Mouse (Mus musculus) 3134 (cell line): ENCODE results near the gene Rcan3.

ENCODE experiments used
- DNase-seq: peaks from one replicate; pipeline ENCODE4 v3.0.0-alpha.2; 2011; ENCODE audit warnings: low spot score; ENCODE audit not compliant: insufficient read length; ENCODE audit errors: extremely low read depth

Rcan3 gene

DNA sequence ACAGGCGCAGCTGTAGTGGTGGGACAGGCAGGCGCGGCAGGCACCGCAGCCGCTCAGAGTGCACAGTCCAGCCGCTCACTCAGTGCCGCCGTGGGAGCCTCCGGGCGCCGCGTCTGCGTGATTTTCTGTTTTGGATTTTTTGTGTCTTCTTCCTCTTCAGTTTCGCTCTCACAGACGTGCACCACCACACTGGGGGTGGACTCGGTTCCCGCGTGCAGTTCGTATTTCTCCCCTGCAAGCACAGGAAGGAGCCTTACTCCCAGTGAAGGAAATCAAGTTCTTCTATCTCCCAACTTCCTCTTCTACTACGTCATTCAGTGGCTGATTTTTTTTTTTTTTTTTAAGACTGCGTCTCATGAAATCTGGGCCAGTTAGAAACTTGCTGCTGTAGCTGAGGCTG, 17.3 kb downstream of the Rcan3 start:
- no peak for DNase-seq

DNA sequence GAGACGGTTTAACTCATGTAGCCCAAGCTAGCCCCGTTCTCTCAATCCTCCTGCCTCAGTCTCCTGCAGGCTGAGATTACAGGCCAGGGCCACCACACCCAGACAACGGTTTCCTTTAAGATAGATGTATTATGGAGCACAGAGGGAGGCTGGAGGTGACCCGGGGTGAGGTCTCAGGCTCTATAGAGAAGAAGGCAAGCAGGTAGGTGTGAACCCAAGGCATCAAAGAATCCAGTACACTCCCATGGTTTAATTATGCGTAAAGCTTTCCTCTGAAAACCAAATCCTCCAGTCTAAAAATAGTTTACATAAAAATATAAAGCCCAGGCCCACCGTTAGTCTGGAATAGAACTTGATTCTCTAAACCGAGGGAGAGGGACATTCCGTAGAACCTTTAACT, 20.2 kb downstream of the Rcan3 start:
- no peak for DNase-seq

DNA sequence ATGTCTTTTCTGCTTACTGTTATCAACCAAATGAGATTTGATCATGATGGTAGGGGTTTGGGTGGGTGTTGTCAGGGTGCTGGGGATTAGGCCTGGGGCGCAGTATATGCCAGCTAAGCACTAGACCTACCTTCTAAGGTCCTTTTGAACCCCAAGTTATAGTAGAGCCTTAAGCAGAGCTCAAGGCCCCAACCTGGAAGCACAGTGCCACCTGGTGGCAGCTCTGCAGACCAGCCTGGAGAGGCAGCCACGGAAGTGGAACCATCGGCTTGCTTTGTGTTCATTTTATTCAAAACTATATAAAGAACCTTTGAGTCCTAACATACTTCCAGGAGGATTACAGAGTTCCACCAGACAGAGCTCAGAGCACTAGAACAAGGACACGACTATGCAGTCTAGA, 22.0 kb downstream of the Rcan3 start:
- no peak for DNase-seq

DNA sequence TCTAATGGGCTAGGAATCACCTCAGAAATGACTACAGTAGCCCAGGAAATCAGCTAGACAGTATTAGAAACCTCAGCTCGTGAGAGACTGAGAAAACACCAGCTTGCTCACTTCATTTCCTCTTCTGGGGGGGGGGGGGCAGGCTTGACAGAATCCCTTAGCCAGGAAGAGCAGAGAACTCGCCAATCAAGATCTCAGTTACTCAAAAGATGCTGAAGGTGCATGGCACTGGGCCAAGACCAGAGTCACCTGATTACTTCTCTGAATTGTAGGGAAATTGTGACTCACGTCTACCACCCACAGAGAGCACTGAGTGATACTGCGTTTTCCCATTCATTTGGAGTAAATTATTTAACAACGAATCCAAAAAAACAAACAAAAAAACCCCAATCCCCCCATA, 27.5 kb downstream of the Rcan3 start:
- no peak for DNase-seq

DNA sequence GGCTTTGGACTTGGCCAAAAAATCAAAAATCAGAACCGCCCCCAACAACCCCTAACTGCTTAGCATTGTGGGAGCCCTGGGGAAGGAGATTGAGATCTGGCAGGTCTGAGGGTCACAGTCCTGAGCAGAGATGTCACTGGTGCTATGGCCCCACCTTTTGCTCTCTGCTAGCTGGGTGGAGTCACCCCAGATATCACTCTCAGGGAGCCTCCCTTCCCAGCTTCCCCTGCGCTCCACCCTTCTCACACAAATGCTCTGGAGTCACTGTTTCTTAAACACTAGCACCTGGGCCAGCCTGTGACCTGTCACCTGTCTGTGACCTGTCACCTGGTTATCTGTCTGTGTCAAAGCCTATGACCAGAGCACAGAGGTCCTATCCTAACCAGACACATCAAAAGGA, 28.7 kb downstream of the Rcan3 start:
- DNase-seq, result no peak

DNA sequence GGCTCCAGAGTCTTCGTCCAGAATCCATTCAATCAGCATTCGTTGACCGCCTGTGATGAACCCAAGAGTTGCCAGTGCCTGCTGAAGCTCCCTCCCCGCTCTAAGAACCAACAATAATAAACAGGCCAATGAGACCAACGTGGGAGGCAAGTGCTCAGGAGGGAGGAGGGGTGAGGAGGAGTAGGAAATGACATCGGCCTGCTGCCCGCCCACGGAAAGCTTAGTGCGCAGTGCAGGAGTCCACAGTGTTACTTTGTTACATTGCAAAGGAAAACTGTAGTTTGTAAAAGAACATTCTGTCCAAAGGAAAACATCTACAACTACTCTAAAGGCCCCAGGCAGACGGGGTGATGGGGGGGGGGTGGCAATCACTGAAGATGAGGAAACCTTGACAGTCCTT, 29.6 kb downstream of the Rcan3 start:
- no peak for DNase-seq

DNA sequence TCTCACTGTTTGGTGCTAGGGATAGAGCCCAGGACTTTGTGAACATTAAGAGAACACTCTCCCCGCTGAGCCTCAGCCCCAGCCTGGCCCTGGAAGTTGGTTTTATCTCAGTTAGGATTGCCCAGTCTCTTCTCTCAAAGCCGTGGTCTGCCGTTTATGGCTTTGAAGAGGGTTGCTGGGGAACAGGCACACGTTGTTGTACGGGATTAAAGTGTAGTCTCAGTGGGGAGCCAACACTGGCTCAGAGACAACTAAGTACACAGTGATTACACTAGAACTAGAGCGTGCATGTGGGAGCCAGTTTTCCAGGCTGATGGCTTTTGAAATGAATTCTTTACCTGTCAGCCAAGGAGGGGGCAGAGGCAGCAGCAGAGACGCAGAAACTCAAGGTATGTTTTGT, 31.8 kb downstream of the Rcan3 start:
- DNase-seq, result no peak

DNA sequence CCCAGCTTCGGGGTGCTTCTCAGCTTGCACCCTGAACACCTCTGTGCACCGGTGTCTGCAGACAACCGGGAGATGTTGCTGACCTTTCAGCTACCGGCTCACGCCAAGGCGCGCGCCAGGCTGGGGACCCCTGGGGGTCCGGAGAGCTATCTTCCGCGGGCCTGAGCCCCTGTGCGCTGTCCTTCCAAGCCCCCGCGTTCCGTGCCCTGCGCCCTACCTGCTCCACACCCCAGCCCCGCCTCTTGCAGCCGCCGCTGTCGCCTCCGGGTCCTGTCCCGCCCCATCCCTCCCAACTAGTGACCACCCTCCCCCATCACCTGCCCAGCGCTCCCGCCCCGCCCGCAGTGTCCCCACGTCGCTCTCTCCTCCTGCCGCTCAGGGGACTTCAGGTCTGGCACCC, 35.7 kb downstream of the Rcan3 start, which contains the start of gene Ncmap:
TSS of gene Ncmap (minus strand) at position 237 of the 400 bp plus-strand sequence.
- DNase-seq, result no peak

DNA sequence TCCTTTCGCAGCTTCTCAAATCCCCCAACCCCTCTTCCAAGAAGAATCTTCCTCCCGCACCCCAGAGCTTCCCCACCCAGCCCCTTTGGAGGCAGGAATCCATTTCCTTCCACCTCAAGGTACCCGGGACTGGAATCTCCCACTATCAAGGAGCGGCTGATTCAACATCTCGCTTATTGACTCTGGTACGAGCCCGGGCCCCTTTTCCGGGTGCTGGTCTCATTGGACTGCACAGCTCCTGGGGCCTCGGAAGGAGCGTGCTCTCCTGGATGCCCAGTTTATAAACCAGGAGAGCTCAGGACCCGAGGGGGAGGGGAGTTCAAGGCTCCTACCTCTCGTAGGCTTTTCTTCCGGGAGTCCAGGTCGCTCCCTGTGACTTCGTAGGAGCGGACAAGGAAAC, 36.1 kb downstream of the Rcan3 start:
- no peak for DNase-seq

DNA sequence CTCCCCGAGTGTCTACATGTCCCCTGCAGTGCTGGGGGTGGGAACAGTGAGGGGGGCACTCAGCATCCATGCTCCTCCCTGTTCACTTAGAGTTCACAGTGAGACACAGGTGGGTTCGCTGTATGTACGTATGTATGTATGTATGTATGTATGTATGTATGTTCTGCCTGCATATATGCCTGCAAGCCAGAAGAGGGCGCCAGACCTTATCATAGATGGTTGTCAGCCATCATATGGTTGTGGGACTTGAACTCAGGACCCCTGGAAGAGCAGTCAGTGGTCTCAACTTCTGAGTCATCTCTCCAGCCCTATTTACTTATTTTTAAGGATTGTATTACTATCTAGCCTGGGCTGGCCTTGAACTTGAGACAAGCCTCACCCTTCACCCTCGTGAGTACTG, 37.4 kb downstream of the Rcan3 start:
- no peak for DNase-seq

DNA sequence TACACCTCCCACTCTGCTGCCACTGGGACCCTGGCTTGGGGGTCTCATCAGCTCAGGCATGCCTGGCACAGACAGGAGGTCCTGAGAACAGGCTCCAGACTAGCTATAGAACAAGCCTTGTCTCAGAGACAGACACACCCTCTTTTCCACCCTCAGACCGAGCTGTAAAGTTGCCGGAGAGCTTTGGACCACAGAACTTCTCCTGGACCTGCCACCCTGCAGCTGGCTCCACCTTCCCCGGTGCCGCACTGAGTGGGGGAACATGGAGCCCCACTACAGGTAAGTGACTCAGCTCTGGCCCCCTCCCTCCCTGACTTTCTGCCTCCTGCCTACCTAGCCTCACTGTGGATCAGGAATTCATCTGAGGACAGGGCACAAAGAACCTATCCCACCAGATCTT, 38.3 kb downstream of the Rcan3 start:
- DNase-seq, result no peak

DNA sequence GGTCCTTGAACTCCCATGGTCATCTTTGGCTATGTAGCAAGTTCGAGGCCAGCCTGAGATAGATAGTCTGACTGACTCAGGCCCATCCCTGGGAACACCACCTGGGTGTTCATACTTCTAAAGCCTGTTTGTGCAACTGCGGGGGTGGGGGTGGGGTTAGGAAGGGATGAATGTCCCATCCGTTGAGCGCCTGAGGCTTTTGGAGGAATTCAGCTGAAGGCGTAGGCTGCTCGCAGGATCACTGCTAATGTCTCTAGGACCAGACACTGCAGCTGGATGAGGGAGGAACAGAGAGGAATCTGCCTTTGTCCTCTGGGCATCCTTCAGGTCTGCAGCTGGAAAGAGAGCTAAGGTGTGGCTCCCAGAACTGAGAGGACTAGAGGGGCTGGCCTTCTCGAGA, 39.0 kb downstream of the Rcan3 start:
- no peak for DNase-seq

DNA sequence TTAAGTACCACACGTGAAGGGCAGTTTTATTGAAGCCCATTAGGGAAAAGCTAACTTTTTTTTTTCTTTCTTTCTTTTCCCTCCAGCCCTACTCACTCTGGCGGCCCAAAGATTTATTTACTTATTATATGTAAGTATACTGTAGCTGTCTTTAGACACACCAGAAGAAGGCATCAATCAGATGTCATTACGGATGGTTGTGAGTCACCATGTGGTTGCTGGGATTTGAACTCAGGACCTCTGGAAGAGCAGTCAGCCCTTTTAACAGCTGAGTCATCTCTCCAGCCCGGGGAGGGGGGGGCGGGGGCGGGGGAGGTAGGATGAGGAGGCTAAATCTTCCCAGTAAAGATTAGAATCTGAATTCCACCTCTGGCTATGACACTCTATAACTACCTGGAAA, 40.3 kb downstream of the Rcan3 start:
- DNase-seq, result no peak

DNA sequence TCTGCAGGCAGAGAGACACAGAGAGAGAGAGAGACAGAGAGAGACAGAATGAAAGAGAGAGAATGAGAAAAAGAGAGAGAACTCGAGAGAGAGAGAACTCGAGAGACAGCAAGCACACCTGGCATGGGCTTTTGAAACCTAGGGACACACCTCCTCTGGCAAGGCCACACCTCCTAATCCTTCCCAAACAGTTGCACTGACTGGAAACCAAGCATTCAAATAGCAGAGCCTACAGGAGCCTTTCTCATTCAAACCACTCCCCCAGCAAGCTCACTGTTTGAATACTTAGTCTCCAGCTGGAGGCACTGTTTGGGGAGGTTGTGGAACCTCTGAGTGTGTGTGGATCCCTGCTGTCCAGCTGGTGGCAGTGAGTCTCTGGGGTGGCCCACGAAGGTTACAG, 40.9 kb downstream of the Rcan3 start:
- DNase-seq, result no peak

DNA sequence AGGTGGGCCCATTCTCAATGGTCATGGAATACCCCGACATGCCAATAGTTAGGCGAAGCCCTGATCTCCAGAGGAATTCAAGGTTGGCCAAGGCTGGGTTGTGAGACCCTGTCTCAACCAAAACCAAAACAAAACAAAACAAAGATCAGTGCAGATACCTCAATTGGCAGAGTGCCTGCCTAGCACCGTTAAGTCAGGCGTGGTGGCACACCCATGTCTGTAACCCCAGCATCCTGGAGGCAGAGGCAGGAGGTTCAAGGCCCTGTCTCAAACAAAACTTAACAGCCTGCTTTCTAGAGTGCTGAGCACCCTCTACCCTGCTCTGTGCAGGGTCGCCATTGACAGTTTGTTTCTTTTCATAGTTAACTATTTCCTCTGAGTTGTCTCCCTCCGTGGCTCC, 42.6 kb downstream of the Rcan3 start:
- DNase-seq, result peak; percentile 26

DNA sequence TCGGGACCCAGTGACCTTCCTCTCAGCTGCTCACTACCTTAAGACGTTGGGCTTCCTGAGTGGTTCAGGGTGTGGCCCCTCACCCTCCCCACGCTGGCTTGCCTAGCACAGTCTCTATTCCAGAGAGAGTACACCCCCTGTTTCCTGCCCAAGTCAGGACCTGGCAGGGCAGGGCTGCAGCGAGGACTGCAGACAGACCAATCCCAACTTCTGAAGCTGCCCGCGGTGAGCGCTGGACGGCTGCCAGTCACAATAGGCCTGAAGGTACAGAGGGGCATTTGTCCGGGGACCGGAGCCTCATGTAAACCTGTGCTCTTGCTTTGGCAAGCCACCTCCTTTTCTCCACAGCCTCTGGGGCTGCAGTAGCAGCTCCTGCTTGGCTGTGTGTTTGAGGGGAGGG, 48.0 kb downstream of the Rcan3 start:
- peak; percentile 27 for DNase-seq

DNA sequence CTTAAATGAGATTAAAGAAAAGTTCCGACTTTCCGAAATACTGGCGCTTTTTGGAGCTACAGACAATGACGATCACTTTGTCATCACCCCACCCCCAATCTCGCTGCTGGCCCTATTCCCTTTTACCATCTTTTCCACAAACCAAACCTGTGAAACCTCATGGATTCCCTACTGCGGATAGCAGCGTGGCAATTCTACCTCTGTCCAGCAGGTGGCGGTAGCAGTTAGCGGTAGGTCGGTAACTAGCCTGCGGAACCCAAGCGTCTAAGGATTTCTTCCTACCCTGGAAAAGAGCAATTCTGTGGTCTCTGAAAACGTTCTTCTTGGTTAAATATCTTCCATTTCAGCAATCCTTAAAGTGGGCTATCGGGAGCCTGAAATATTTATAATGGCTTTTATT, 51.3 kb downstream of the Rcan3 start:
- DNase-seq, result peak; percentile 34

DNA sequence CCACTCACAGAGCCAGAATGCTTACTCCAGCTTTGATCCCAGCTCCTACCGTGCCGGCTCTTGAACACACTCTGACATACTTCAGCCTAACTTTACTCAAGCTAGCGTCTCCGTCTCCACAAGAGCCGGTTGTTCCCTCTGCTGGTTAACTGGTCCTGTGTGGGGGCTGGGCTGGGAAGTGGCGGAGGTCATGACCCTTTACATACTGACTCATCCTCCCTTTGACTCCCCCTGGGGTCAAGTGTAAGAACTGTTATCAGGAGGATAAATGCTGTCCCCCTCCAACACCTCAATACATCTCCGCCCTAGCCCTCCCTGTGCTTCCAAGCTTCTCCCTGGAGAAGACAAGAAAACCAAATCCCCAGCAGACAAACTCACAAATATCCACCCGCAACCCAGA, 52.3 kb downstream of the Rcan3 start:
- no peak for DNase-seq

DNA sequence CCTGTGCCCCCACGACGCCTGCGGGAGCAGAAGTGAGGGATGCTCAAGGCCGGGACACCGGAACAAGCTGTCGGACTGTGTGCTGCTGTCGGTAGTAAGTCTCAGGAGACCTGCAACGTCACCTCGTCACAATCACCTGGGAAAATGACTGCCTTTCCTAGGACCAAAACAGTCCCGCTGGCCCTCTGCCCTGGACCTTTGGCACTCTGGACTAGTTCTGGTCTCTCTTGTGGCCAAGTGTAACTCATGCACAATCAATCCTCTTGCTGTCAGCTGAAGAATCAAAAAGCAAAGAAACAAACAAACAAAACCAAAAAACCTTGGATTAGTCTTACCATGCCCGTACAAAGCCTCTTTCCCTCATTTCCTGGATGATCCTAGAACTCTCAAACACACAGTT, 56.4 kb downstream of the Rcan3 start:
- no peak for DNase-seq

DNA sequence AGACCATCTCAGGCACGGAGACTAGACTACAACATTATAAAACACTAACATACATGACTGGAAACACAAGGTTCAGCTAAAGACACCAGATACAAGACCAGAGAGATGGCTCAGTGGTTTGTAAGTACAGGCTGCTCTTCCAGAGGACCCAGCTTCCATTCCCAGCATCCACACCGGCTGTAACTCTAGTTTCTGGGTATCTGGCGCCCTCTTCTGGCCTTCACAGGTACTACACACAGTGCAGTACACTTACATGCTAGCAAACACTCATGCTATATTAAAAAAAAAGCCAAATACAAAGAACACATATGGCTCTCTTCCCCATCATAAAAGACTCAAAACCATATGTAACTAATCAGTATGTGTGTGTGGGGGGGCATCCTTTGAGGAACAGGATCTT, 58.2 kb downstream of the Rcan3 start:
- no peak for DNase-seq

DNA sequence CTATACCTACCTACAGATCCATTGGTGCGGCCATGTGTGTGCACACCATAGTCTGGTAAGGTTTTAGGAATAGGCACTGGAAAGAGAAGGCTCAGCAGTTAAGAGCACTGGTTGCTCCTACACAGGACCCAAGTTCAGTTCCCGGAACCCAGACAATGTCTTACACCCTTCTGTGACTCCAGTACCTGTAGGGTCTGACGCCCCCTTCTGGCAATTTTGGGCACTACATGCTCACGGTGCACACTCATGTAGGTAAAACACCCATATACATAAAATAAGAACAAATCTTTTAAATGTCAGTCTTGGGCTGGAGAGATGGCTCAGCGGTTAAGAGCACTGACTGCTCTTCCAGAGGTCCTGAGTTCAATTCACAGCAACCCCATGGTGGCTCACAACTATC, 60.4 kb downstream of the Rcan3 start:
- DNase-seq, result no peak

DNA sequence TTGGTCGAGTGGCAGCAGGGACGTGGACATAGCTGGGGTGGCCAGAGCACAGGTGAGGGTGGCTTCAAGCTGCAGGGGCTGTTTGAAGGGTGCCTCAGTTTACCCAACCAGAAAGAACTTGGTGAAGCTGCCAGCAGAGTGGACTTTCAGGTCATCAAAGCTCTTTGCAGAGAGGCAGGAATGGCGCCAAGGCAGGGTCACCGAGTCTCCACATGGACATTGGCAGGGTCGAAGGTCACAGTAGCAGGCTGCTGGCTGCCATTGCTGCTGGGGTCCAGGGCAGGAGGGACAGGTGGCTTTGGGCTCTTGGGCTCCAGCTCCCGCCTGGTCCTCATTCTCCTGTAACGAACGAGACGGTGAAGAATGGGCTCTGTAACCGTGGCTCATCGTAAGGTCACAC, 63.3 kb downstream of the Rcan3 start:
- no peak for DNase-seq

DNA sequence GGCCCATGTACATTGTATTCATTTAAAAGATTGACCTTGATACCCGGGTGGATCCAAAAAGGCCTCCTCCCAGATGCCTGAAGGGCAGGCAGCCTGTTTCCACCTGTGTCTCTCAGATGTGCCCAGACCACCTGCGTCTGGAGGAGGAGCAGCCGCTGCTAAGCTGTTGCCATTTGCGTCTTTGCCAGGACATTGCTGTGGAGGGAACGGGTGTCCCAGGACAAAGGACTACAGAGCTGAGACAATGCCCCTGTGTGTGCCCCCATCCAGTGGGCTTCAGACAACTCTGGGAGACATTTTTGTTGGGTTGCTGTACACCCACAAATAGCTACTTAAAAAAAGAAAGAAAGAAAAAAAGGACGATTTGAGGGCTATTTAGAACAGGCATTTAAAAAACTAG, 70.8 kb downstream of the Rcan3 start:
- DNase-seq, result no peak
